Mouse (Mus musculus): Measurements from ENCODE around the gene Sptbn1. TPM values are rescaled to one million over a fixed set of nuclear protein-coding genes. Genes with fewer than 3 reads are reported as not detected.
A peak's percentile ranks its signal among the peaks of the same experiment; 100 is the strongest.

The Sptbn1 gene
- polyA plus RNA-seq, 1 experiment from 2014 or later, result 60.1 TPM

GRCm38 (mm10) chr11:30175623-30176022, 92.4 kb downstream of the Sptbn1 start:
- Histone ChIP-seq H3K36me3 (no peaks in the 10 kb centered on the region), H3K27ac (no peak overlapping the region), H3K9me3 (no peaks in the 10 kb centered on the region), H3K4me3 (no peak overlapping the region), H3K4me1 (replicated peaks) (0 out of 2 replicates have a peak, but pooled peaks cover 5% of the 10 kb centered on the region), H3K27me3 (ENCODE audit: insufficient read depth, poor library complexity, severe bottlenecking) (no peaks in the 10 kb centered on the region)
- DNase-seq (ENCODE audit: low spot score), result no peak
- 88% methylated on average over 1 of the region's 1 CpGs for WGBS

- no peaks in the 10 kb centered on the region for H3K9me3 ChIP-seq
- no peaks in the 10 kb centered on the region for H3K4me1 ChIP-seq (replicated peaks)
- no peak overlapping the region for H3K4me3 ChIP-seq
- no peaks in the 10 kb centered on the region for H3K27me3 ChIP-seq (ENCODE audit: insufficient read depth, poor library complexity, severe bottlenecking)
- DNase-seq (ENCODE audit: low spot score), result no peak
- no peak overlapping the region for H3K27ac ChIP-seq
- no peaks in the 10 kb centered on the region for H3K36me3 ChIP-seq
- WGBS, result 91% methylated on average over 4 of the region's 4 CpGs
These were observed 96.3 kb downstream of the Sptbn1 start for GRCm38 (mm10) chr11:30171586-30172178.

GRCm38 (mm10) chr11:30171184-30171583, 96.8 kb downstream of the Sptbn1 start:
- Histone ChIP-seq H3K27ac (no peak overlapping the region), H3K36me3 (no peaks in the 10 kb centered on the region), H3K9me3 (no peaks in the 10 kb centered on the region), H3K4me1 (replicated peaks) (no peaks in the 10 kb centered on the region), H3K27me3 (ENCODE audit: insufficient read depth, poor library complexity, severe bottlenecking) (no peaks in the 10 kb centered on the region), H3K4me3 (no peak overlapping the region)
- WGBS, result 92% methylated on average over 5 of the region's 5 CpGs
- no peak for DNase-seq (ENCODE audit: low spot score)

- 90% methylated on average over 4 of the region's 4 CpGs for WGBS
- no peaks in the 10 kb centered on the region for H3K27me3 ChIP-seq (ENCODE audit: insufficient read depth, poor library complexity, severe bottlenecking)
- H3K27ac ChIP-seq, result no peak overlapping the region
- no peaks in the 10 kb centered on the region for H3K9me3 ChIP-seq
- DNase-seq (ENCODE audit: low spot score), result no peak
- H3K4me3 ChIP-seq, result no peak overlapping the region
- H3K4me1 ChIP-seq (replicated peaks), result peaks cover 8% of the 10 kb centered on the region
- no peaks in the 10 kb centered on the region for H3K36me3 ChIP-seq
These were observed 101.4 kb downstream of the Sptbn1 start for GRCm38 (mm10) chr11:30166551-30166922.

GRCm38 (mm10) chr11:30165861-30166550, 102.0 kb downstream of the Sptbn1 start:
- H3K27ac ChIP-seq, result no peak overlapping the region
- peaks cover 3% of the 10 kb centered on the region; the same call in 1 of the 2 replicates for H3K36me3 ChIP-seq
- no peak overlapping the region for H3K4me3 ChIP-seq
- H3K9me3 ChIP-seq, result no peaks in the 10 kb centered on the region
- WGBS, result 70% methylated on average over 5 of the region's 5 CpGs
- peaks cover 13% of the 10 kb centered on the region for H3K4me1 ChIP-seq (replicated peaks)
- no peaks in the 10 kb centered on the region for H3K27me3 ChIP-seq (ENCODE audit: insufficient read depth, poor library complexity, severe bottlenecking)
- no peak for DNase-seq (ENCODE audit: low spot score)

- H3K4me3 ChIP-seq, result no peak overlapping the region
- DNase-seq (ENCODE audit: low spot score), result no peak
- no peaks in the 10 kb centered on the region for H3K27me3 ChIP-seq (ENCODE audit: insufficient read depth, poor library complexity, severe bottlenecking)
- H3K27ac ChIP-seq, result no peak overlapping the region
- peaks cover 22% of the 10 kb centered on the region for H3K4me1 ChIP-seq (replicated peaks)
- 72% methylated on average over 5 of the region's 5 CpGs for WGBS
- H3K36me3 ChIP-seq, result peaks cover 6% of the 10 kb centered on the region; the same call in 1 of the 2 replicates
- H3K9me3 ChIP-seq, result no peaks in the 10 kb centered on the region
These were observed 103.3 kb downstream of the Sptbn1 start for GRCm38 (mm10) chr11:30164515-30165214.

- WGBS, result 88% methylated on average over 1 of the region's 1 CpGs
- no peak for DNase-seq (ENCODE audit: low spot score)
- H3K36me3 ChIP-seq, result peaks cover 14% of the 10 kb centered on the region; the same call in 1 of the 2 replicates
These were observed 104.1 kb downstream of the Sptbn1 start for GRCm38 (mm10) chr11:30163870-30164269.

GRCm38 (mm10) chr11:30163081-30163480, 104.9 kb downstream of the Sptbn1 start:
- Histone ChIP-seq H3K4me1 (replicated peaks) (peaks cover 32% of the 10 kb centered on the region), H3K4me3 (no peak overlapping the region), H3K27ac (no peak overlapping the region), H3K36me3 (peaks cover 20% of the 10 kb centered on the region; the same call in 1 of the 2 replicates), H3K27me3 (ENCODE audit: insufficient read depth, poor library complexity, severe bottlenecking) (no peaks in the 10 kb centered on the region), H3K9me3 (no peaks in the 10 kb centered on the region)
- 76% methylated on average over 4 of the region's 4 CpGs for WGBS
- no peak for DNase-seq (ENCODE audit: low spot score)

More at GRCm38 (mm10) chr11:30163870-30164269, 104.1 kb downstream of the Sptbn1 start:
- no peak overlapping the region for H3K27ac ChIP-seq
- H3K27me3 ChIP-seq (ENCODE audit: insufficient read depth, poor library complexity, severe bottlenecking), result no peaks in the 10 kb centered on the region
- H3K4me1 ChIP-seq (replicated peaks), result peaks cover 27% of the 10 kb centered on the region
- no peak overlapping the region for H3K4me3 ChIP-seq
- no peaks in the 10 kb centered on the region for H3K9me3 ChIP-seq

GRCm38 (mm10) chr11:30161744-30162143, 106.2 kb downstream of the Sptbn1 start:
- no peak for DNase-seq (ENCODE audit: low spot score)
- H3K27ac ChIP-seq, result peak overlapping the region; percentile 70
- H3K9me3 ChIP-seq, result no peaks in the 10 kb centered on the region
- no peak overlapping the region for H3K4me3 ChIP-seq
- peaks cover 22% of the 10 kb centered on the region; the same call in 1 of the 2 replicates for H3K36me3 ChIP-seq
- 90% methylated on average over 1 of the region's 1 CpGs for WGBS
- peaks cover 33% of the 10 kb centered on the region for H3K4me1 ChIP-seq (replicated peaks)
- H3K27me3 ChIP-seq (ENCODE audit: insufficient read depth, poor library complexity, severe bottlenecking), result no peaks in the 10 kb centered on the region

- peaks cover 22% of the 10 kb centered on the region; the same call in 1 of the 2 replicates for H3K36me3 ChIP-seq
- no peaks in the 10 kb centered on the region for H3K27me3 ChIP-seq (ENCODE audit: insufficient read depth, poor library complexity, severe bottlenecking)
- 41% methylated on average over 6 of the region's 6 CpGs for WGBS
- peak; percentile 25 for DNase-seq (ENCODE audit: low spot score)
- peak overlapping the region; percentile 70 for H3K27ac ChIP-seq
- peaks cover 33% of the 10 kb centered on the region for H3K4me1 ChIP-seq (replicated peaks)
- no peaks in the 10 kb centered on the region for H3K9me3 ChIP-seq
- H3K4me3 ChIP-seq, result no peak overlapping the region
These were observed 106.8 kb downstream of the Sptbn1 start for GRCm38 (mm10) chr11:30161173-30161650.

GRCm38 (mm10) chr11:30160625-30161172, 107.3 kb downstream of the Sptbn1 start:
- peak overlapping the region; percentile 70; the same call in 1 of the 2 replicates for H3K27ac ChIP-seq
- no peaks in the 10 kb centered on the region for H3K9me3 ChIP-seq
- H3K36me3 ChIP-seq, result peaks cover 22% of the 10 kb centered on the region; the same call in 1 of the 2 replicates
- no peaks in the 10 kb centered on the region for H3K27me3 ChIP-seq (ENCODE audit: insufficient read depth, poor library complexity, severe bottlenecking)
- 72% methylated on average over 4 of the region's 4 CpGs for WGBS
- no peak for DNase-seq (ENCODE audit: low spot score)
- H3K4me1 ChIP-seq (replicated peaks), result peaks cover 33% of the 10 kb centered on the region
- H3K4me3 ChIP-seq, result no peak overlapping the region

- no peaks in the 10 kb centered on the region for H3K27me3 ChIP-seq (ENCODE audit: insufficient read depth, poor library complexity, severe bottlenecking)
- peak overlapping the region; percentile 59; the same call in 1 of the 2 replicates for H3K27ac ChIP-seq
- H3K9me3 ChIP-seq, result no peaks in the 10 kb centered on the region
- no peak overlapping the region for H3K4me3 ChIP-seq
- peaks cover 22% of the 10 kb centered on the region; the same call in 1 of the 2 replicates for H3K36me3 ChIP-seq
- 79% methylated on average over 4 of the region's 4 CpGs for WGBS
- DNase-seq (ENCODE audit: low spot score), result no peak
- peaks cover 31% of the 10 kb centered on the region for H3K4me1 ChIP-seq (replicated peaks)
These were observed 108.3 kb downstream of the Sptbn1 start for GRCm38 (mm10) chr11:30159545-30160255.

Data from hindbrain, embryonic 10.5 days (tissue).